Mouse (Mus musculus) cortical plate, adult 2 months (tissue): ENCODE measurements at regions not wholly inside any gene's neighbourhood (a gene's known extent, or its start where the extent isn't known, plus 50 kb on each side); places are given as distances from the start of the nearest gene placed in this dataset.

Experiments
- CTCF ChIP-seq: fragments of 200-500 bp; IDR thresholded peaks from 2 replicates; pipeline ENCODE4 v1.5.1; 2011; ENCODE audit warnings: mild to moderate bottlenecking, control low read depth, low read length; ENCODE audit not compliant: insufficient read depth; ENCODE audit errors: extremely low read depth
- POLR2A ChIP-seq: fragments of 200-500 bp; IDR thresholded peaks from 2 replicates; pipeline ENCODE4 v1.6.1; 2011; ENCODE audit warnings: mild to moderate bottlenecking, low read length, control low read depth; ENCODE audit not compliant: insufficient read depth; ENCODE audit errors: extremely low read depth

- TF ChIP-seq POLR2A (no peak), CTCF (no peak)
These were observed 504.3 kb upstream of the Auts2 start for GRCm38 (mm10) chr5:133047456-133047855.
